Mouse (Mus musculus) hindbrain, embryonic 10.5 days (tissue): ENCODE measurements around the gene Rpl18a. TPM values are rescaled to one million over a fixed set of nuclear protein-coding genes. Genes with fewer than 3 reads are reported as not detected.

Source experiments
- DNase-seq: peaks from one replicate; pipeline ENCODE4 v3.0.0-alpha.2; 2017; ENCODE audit warnings: low spot score
- H3K27ac ChIP-seq: fragments of 300-500 bp; sonication (generic); 2 replicates; pipeline ENCODE4 v1.5.1; 2016; ENCODE audit warnings: mild to moderate bottlenecking, moderate library complexity
- H3K27me3 ChIP-seq: fragments of 300-500 bp; sonication (generic); 2 replicates; pipeline ENCODE4 v1.6.1; 2016; ENCODE audit warnings: mild to moderate bottlenecking; ENCODE audit not compliant: poor library complexity, insufficient read depth, severe bottlenecking
- H3K36me3 ChIP-seq: fragments of 300-500 bp; sonication (generic); 2 replicates; pipeline ENCODE4 v1.6.1; 2016; ENCODE audit warnings: mild to moderate bottlenecking, moderate library complexity
- H3K4me1 ChIP-seq: fragments of 300-500 bp; sonication (generic); replicated peaks from 2 replicates; pipeline ENCODE4 v1.6.1; 2016; ENCODE audit warnings: mild to moderate bottlenecking
- H3K4me3 ChIP-seq: fragments of 300-500 bp; sonication (generic); 2 replicates; pipeline ENCODE4 v1.5.1; 2016; ENCODE audit warnings: mild to moderate bottlenecking, moderate library complexity
- H3K9me3 ChIP-seq: fragments of 300-500 bp; sonication (generic); 2 replicates; pipeline ENCODE4 v1.6.1; 2016; ENCODE audit warnings: mild to moderate bottlenecking, moderate library complexity
- WGBS: fragments of 180-500 bp; shearing (Covaris S2); methylation state at CpG from one replicate; pipeline ENCODE4 v1.1.7; 2016; 5-methylcytosine and 5-hydroxymethylcytosine counted together
- polyA plus RNA-seq: library from polyadenylated mRNA; unstranded; fragments of >200 nt; fragmentation: Nextera tagmentation; extraction: Ambion mirVana; gene quantifications from 2 replicates; pipeline ENCODE4 v1.2.1, GENCODE M21; 2016

Gene Rpl18a
- polyA plus RNA-seq, 1 experiment from 2014 or later, result 3,443 TPM

- H3K27me3 ChIP-seq, result peaks cover 3% of the 10 kb centered on the region; the same call in 1 of the 2 replicates
- H3K27ac ChIP-seq, result peak within 1 kb of the TSS; percentile 95
- no peaks in the 10 kb centered on the region for H3K9me3 ChIP-seq
- peak within 1 kb of the TSS; percentile 93 for H3K4me3 ChIP-seq
- H3K4me1 ChIP-seq, result peaks cover 44% of the 10 kb centered on the region
- under 1% methylated on average over 46 of the region's 46 CpGs for WGBS
- peaks cover 6% of the 10 kb centered on the region; the same call in 1 of the 2 replicates for H3K36me3 ChIP-seq
- DNase-seq, result peak; percentile 94
Observed at GRCm38 (mm10) chr8:70873364-70873985, 23.7 kb downstream of the Rpl18a start, which contains the start of gene Ccdc124. Ccdc124 (minus strand) TSS chr8:70873935.

GRCm38 (mm10) chr8:70872643-70873363 is 24.4 kb downstream of the Rpl18a start:
- H3K27ac ChIP-seq, result peak overlapping the region; percentile 95
- DNase-seq, result no peak
- H3K9me3 ChIP-seq, result no peaks in the 10 kb centered on the region
- H3K27me3 ChIP-seq, result peaks cover 10% of the 10 kb centered on the region
- peaks cover 49% of the 10 kb centered on the region for H3K4me1 ChIP-seq
- H3K4me3 ChIP-seq, result peak overlapping the region; percentile 93
- 8% methylated on average over 31 of the region's 31 CpGs for WGBS
- peaks cover 13% of the 10 kb centered on the region for H3K36me3 ChIP-seq

GRCm38 (mm10) chr8:70871195-70871807 is 25.9 kb downstream of the Rpl18a start:
- H3K27ac ChIP-seq, result no peak overlapping the region
- H3K4me3 ChIP-seq, result 0 out of 2 replicates have a peak overlapping the region, but pooled peaks have one; percentile 18
- no peak for DNase-seq
- H3K4me1 ChIP-seq, result peaks cover 55% of the 10 kb centered on the region
- peaks cover 20% of the 10 kb centered on the region for H3K36me3 ChIP-seq
- 90% methylated on average over 5 of the region's 5 CpGs for WGBS
- H3K9me3 ChIP-seq, result no peaks in the 10 kb centered on the region
- peaks cover 10% of the 10 kb centered on the region for H3K27me3 ChIP-seq

GRCm38 (mm10) chr8:70869601-70870041 is 27.6 kb downstream of the Rpl18a start:
- H3K27ac ChIP-seq, result peak overlapping the region; percentile 84
- 46% methylated on average over 16 of the region's 16 CpGs for WGBS
- H3K36me3 ChIP-seq, result peaks cover 20% of the 10 kb centered on the region
- peak; percentile 75 for DNase-seq
- no peaks in the 10 kb centered on the region for H3K9me3 ChIP-seq
- peak overlapping the region; percentile 22; the same call in 1 of the 2 replicates for H3K4me3 ChIP-seq
- H3K27me3 ChIP-seq, result peaks cover 10% of the 10 kb centered on the region
- peaks cover 72% of the 10 kb centered on the region for H3K4me1 ChIP-seq

- Histone ChIP-seq H3K9me3 (no peaks in the 10 kb centered on the region), H3K36me3 (peaks cover 20% of the 10 kb centered on the region), H3K4me1 (peaks cover 72% of the 10 kb centered on the region), H3K4me3 (peak overlapping the region; percentile 42), H3K27me3 (peaks cover 10% of the 10 kb centered on the region), H3K27ac (peak overlapping the region; percentile 84)
- no peak for DNase-seq
- WGBS, result 41% methylated on average over 5 of the region's 5 CpGs
Observed at GRCm38 (mm10) chr8:70869199-70869571, 28.0 kb downstream of the Rpl18a start.

- Histone ChIP-seq H3K27ac (peak overlapping the region; percentile 84), H3K27me3 (peaks cover 10% of the 10 kb centered on the region), H3K4me1 (peaks cover 72% of the 10 kb centered on the region), H3K9me3 (no peaks in the 10 kb centered on the region), H3K4me3 (peak overlapping the region; percentile 42), H3K36me3 (peaks cover 20% of the 10 kb centered on the region)
- WGBS, result 12% methylated on average over 40 of the region's 40 CpGs
- DNase-seq, result peak; percentile 68
Observed at GRCm38 (mm10) chr8:70868559-70869198, 28.5 kb downstream of the Rpl18a start.

- peak overlapping the region; percentile 95 for H3K27ac ChIP-seq
- no peaks in the 10 kb centered on the region for H3K9me3 ChIP-seq
- peaks cover 20% of the 10 kb centered on the region for H3K36me3 ChIP-seq
- peaks cover 31% of the 10 kb centered on the region for H3K27me3 ChIP-seq
- DNase-seq, result no peak
- peaks cover 78% of the 10 kb centered on the region for H3K4me1 ChIP-seq
- peak overlapping the region; percentile 69 for H3K4me3 ChIP-seq
- 88% methylated on average over 7 of the region's 7 CpGs for WGBS
Observed at GRCm38 (mm10) chr8:70866566-70866965, 30.6 kb downstream of the Rpl18a start.

- Histone ChIP-seq H3K4me1 (peaks cover 79% of the 10 kb centered on the region), H3K36me3 (peaks cover 20% of the 10 kb centered on the region), H3K9me3 (no peaks in the 10 kb centered on the region), H3K27me3 (peaks cover 36% of the 10 kb centered on the region), H3K27ac (peak overlapping the region; percentile 95), H3K4me3 (peak overlapping the region; percentile 69)
- no peak for DNase-seq
- 9% methylated on average over 12 of the region's 12 CpGs for WGBS
Observed at GRCm38 (mm10) chr8:70866001-70866520, 31.2 kb downstream of the Rpl18a start.

- WGBS, result under 1% methylated on average over 46 of the region's 46 CpGs
- H3K9me3 ChIP-seq, result no peaks in the 10 kb centered on the region
- H3K4me1 ChIP-seq, result peaks cover 79% of the 10 kb centered on the region
- peaks cover 20% of the 10 kb centered on the region for H3K36me3 ChIP-seq
- peaks cover 40% of the 10 kb centered on the region for H3K27me3 ChIP-seq
- H3K4me3 ChIP-seq, result peak overlapping the region; percentile 69
- peak overlapping the region; percentile 95 for H3K27ac ChIP-seq
- peak; percentile 99 for DNase-seq
Observed at GRCm38 (mm10) chr8:70865350-70866000, 31.7 kb downstream of the Rpl18a start.

- WGBS, result under 1% methylated on average over 24 of the region's 24 CpGs
- H3K9me3 ChIP-seq, result no peaks in the 10 kb centered on the region
- peaks cover 44% of the 10 kb centered on the region for H3K27me3 ChIP-seq
Observed at GRCm38 (mm10) chr8:70864712-70865221, 32.4 kb downstream of the Rpl18a start.

GRCm38 (mm10) chr8:70863956-70864711 is 33.1 kb downstream of the Rpl18a start:
- peaks cover 20% of the 10 kb centered on the region for H3K36me3 ChIP-seq
- peak overlapping the region; percentile 95 for H3K27ac ChIP-seq
- peaks cover 71% of the 10 kb centered on the region for H3K4me1 ChIP-seq
- H3K4me3 ChIP-seq, result peak overlapping the region; percentile 69
- no peaks in the 10 kb centered on the region for H3K9me3 ChIP-seq
- WGBS, result under 1% methylated on average over 46 of the region's 46 CpGs
- peaks cover 44% of the 10 kb centered on the region for H3K27me3 ChIP-seq
- DNase-seq, result peak; percentile 48

More at GRCm38 (mm10) chr8:70864712-70865221, 32.4 kb downstream of the Rpl18a start:
- Histone ChIP-seq H3K4me1 (peaks cover 78% of the 10 kb centered on the region), H3K4me3 (peak overlapping the region; percentile 69), H3K27ac (peak overlapping the region; percentile 95), H3K36me3 (peaks cover 20% of the 10 kb centered on the region)
- DNase-seq, result peak; percentile 80
